Comparison of ENCODE assay signal across 13 mouse cellular contexts in the genomic region with DNA sequence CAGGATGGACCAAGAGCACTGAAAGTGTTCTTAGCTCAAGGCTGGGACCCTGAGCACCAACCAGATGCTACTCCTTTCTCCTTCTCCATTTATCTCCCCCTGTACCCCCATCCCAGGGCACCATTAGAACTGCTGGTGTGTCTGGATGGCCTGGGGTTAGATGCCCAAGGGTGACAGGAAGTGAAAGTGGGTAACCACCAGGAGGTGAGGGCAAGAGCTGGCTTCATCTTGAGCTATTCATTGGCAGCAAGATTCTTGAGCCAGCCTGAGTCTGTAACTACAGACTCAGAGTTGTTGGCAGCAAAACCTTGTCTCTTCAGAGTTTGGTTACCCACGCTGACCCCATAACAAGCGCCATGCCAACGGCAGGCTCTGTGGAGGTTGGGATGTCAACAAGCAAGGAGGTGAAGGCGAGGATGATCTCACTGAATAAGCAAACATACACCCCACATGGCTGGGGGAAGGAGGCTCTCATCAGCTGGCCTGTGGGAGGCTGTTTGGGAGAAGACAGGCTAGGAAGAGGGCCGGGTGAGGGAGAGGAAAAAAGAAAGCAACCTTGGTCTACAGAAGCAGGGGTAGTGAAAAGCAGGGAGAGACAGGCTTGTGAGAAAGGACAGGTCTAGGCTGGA. TPM values are rescaled to one million over a fixed set of nuclear protein-coding genes. Genes with fewer than 3 reads are reported as not detected.
A peak's percentile ranks its signal among the peaks of the same experiment; 100 is the strongest.
DNase-seq lines count a peak whose midpoint lies in the region; ATAC-seq and TF ChIP-seq lines count a peak whose summit lies in the region.
"Had no signal": no experiment of that assay in that cellular context is flagged by ENCODE, and none has a peak within 500 bp of the region (broad histone marks: within the 10 kb centered on the region; RNA-seq: fewer than 3 reads in every experiment).

No protein-coding gene starts in this region.

- H3K27me3 ChIP-seq in kidney, adult 2 months (replicated peaks; ENCODE audit: control insufficient read depth, insufficient read depth, low read length): no peaks in the 10 kb centered on the region
- no peaks in the 10 kb centered on the region for H3K27me3 ChIP-seq in midbrain, embryonic 14.5 days (ENCODE audit: control insufficient read depth, insufficient read depth, low read length)
- H3K27me3 ChIP-seq: forebrain, embryonic 13.5 days; hindbrain, embryonic 13.5 days; kidney, embryonic 15.5 days; neural tube, embryonic 15.5 days had no signal

- TF ChIP-seq CTCF in bone marrow, adult 2 months (IDR thresholded peaks at IDR 0.05; ENCODE audit: control insufficient read depth, insufficient read depth, low read length): no peak
- TF ChIP-seq CTCF in kidney, adult 2 months (conservative IDR thresholded peaks at IDR 0.05; ENCODE audit: insufficient read depth, insufficient read length, low read depth, low read length): no peak

- H3K27ac ChIP-seq in bone marrow, adult 2 months (ENCODE audit: control insufficient read depth, insufficient read depth, low read depth, low read length, poor library complexity): peak overlapping the region; percentile 19; the same call in 1 of the 2 replicates
- H3K27ac ChIP-seq in kidney, adult 2 months (ENCODE audit: insufficient read depth, low read depth, low read length): no peak overlapping the region
- no peak overlapping the region for H3K27ac ChIP-seq in midbrain, embryonic 14.5 days (replicated peaks; ENCODE audit: low read depth, low read length)
- H3K27ac ChIP-seq: forebrain, embryonic 13.5 days; hindbrain, embryonic 13.5 days; kidney, embryonic 15.5 days; neural tube, embryonic 15.5 days had no signal

- no peaks in the 10 kb centered on the region for H3K9me3 ChIP-seq in midbrain, embryonic 14.5 days (ENCODE audit: control insufficient read depth, low read length)
- H3K9me3 ChIP-seq: hindbrain, embryonic 13.5 days; kidney, embryonic 15.5 days; neural tube, embryonic 15.5 days had no signal

- no peak for TF ChIP-seq POLR2A in bone marrow, adult 2 months (IDR thresholded peaks at IDR 0.05; ENCODE audit: borderline replicate concordance, control insufficient read depth, low read depth, low read length)
- no peak for TF ChIP-seq POLR2A in kidney, adult 2 months (IDR thresholded peaks at IDR 0.05; ENCODE audit: low read depth, low read length)

- no peak overlapping the region for H3K9ac ChIP-seq in midbrain, embryonic 14.5 days (replicated peaks; ENCODE audit: low read length)
- H3K9ac ChIP-seq: forebrain, embryonic 13.5 days; hindbrain, embryonic 13.5 days; kidney, embryonic 15.5 days; neural tube, embryonic 15.5 days had no signal

- H3K36me3 ChIP-seq in kidney, adult 2 months (ENCODE audit: control insufficient read depth, insufficient read depth, low read length): no peaks in the 10 kb centered on the region
- no peaks in the 10 kb centered on the region for H3K36me3 ChIP-seq in midbrain, embryonic 14.5 days (ENCODE audit: control insufficient read depth, insufficient read depth, low read length)
- H3K36me3 ChIP-seq: G1E; hindbrain, embryonic 13.5 days; kidney, embryonic 15.5 days; neural tube, embryonic 15.5 days had no signal

- 28% methylated on average over 5 of the region's 5 CpGs for WGBS in bone marrow, adult 2 months
- WGBS in kidney, adult 2 months: 61% methylated on average over 5 of the region's 5 CpGs
- WGBS in midbrain, embryonic 14.5 days: 80% methylated on average over 5 of the region's 5 CpGs

- intact Hi-C loops in left cerebral cortex, postnatal 14 days (cut with DNase I): no loop called here
- intact Hi-C loops in left cerebral cortex, postnatal 4 days (cut with DNase I): no loop called here

- no peak overlapping the region for H3K4me3 ChIP-seq in bone marrow, adult 2 months (replicated peaks; ENCODE audit: control insufficient read depth, low read depth, low read length)
- H3K4me3 ChIP-seq in kidney, adult 2 months (ENCODE audit: insufficient read depth, low read depth, low read length): no peak overlapping the region
- H3K4me3 ChIP-seq in midbrain, embryonic 14.5 days (replicated peaks; ENCODE audit: low read depth, low read length): no peak overlapping the region
- H3K4me3 ChIP-seq: forebrain, embryonic 13.5 days; hindbrain, embryonic 13.5 days; kidney, embryonic 15.5 days; neural tube, embryonic 15.5 days had no signal

- peak; percentile 11 to 32 for DNase-seq in left cerebral cortex, postnatal 14 days (ENCODE audit: low spot score in 2 of 2)
- no peak for DNase-seq in left cerebral cortex, postnatal 4 days
- DNase-seq in 3T3-L1 (ENCODE audit: low read depth, low spot score): peak; percentile 37
- no peak for DNase-seq in kidney, adult 2 months
- no peak for DNase-seq in midbrain, embryonic 14.5 days
- DNase-seq in heart, adult 9 months (ENCODE audit: low spot score in 2 of 2): no peak

- peak; percentile 67 for ATAC-seq in megakaryocyte, adult 5-6 weeks (ENCODE audit: poor library complexity, severe bottlenecking)
- no peak for ATAC-seq in midbrain, embryonic 14.5 days (ENCODE audit: low FRiP score, low TSS enrichment)
- ATAC-seq: forebrain, embryonic 13.5 days had no signal

- H3K4me1 ChIP-seq in bone marrow, adult 2 months (ENCODE audit: control insufficient read depth, insufficient read depth, low read length): peaks cover 11% of the 10 kb centered on the region
- no peaks in the 10 kb centered on the region for H3K4me1 ChIP-seq in kidney, adult 2 months (ENCODE audit: control insufficient read depth, insufficient read depth, low read length)
- H3K4me1 ChIP-seq in midbrain, embryonic 14.5 days (ENCODE audit: control insufficient read depth, insufficient read depth, low read length): no peaks in the 10 kb centered on the region
- H3K4me1 ChIP-seq: forebrain, embryonic 13.5 days; hindbrain, embryonic 13.5 days; neural tube, embryonic 15.5 days had no signal

- no peak overlapping the region for H3K4me2 ChIP-seq in midbrain, embryonic 14.5 days (ENCODE audit: low read length)
- H3K4me2 ChIP-seq: forebrain, embryonic 13.5 days; hindbrain, embryonic 13.5 days; kidney, embryonic 15.5 days; neural tube, embryonic 15.5 days had no signal

RNA-seq across cellular contexts. Expression of gene Slc20a1, which starts 12.2 kb away (rescaled TPM):
- total RNA-seq in left cerebral cortex, postnatal 14 days (2021): 100 to 1,000 TPM; 127 to 130 TPM
- 100 to 1,000 TPM; 109 to 111 TPM for total RNA-seq in left cerebral cortex, postnatal 4 days (2021)
- 84.8 and 139 TPM in 2 replicates for polyA plus RNA-seq in bone marrow, adult 2 months (2011; ENCODE audit: insufficient read depth, insufficient read length, low replicate concordance, missing spikeins)
- 18.7 and 22.8 TPM in 2 replicates for total RNA-seq in megakaryocyte, adult 5-6 weeks (2015)
- total RNA-seq in megakaryocyte, adult 5-6 weeks (2017): 52.4 and 70.8 TPM in 2 replicates
- polyA plus RNA-seq in kidney, adult 2 months (2012; rRNA removed): 14.0 and 14.7 TPM in 2 replicates
- polyA plus RNA-seq in midbrain, embryonic 14.5 days (2014; fragmentation: Nextera tagmentation; extraction: Ambion mirVana): 42.0 and 59.0 TPM in 2 replicates

RNA-seq across cellular contexts. Expression of gene Chchd5, which starts 56.9 kb away (rescaled TPM):
- total RNA-seq in left cerebral cortex, postnatal 14 days (2021): 10 to 100 TPM; 10.4 to 10.5 TPM
- total RNA-seq in left cerebral cortex, postnatal 4 days (2021): 10 to 100 TPM; 10.2 to 12.0 TPM
- polyA plus RNA-seq in bone marrow, adult 2 months (2011; ENCODE audit: insufficient read depth, insufficient read length, low replicate concordance, missing spikeins): 11.7 and 19.9 TPM in 2 replicates
- total RNA-seq in megakaryocyte, adult 5-6 weeks (2015): 11.9 and 13.0 TPM in 2 replicates
- total RNA-seq in megakaryocyte, adult 5-6 weeks (2017): 9.4 and 11.9 TPM in 2 replicates
- polyA plus RNA-seq in kidney, adult 2 months (2012; rRNA removed): 43.1 and 46.8 TPM in 2 replicates
- polyA plus RNA-seq in midbrain, embryonic 14.5 days (2014; fragmentation: Nextera tagmentation; extraction: Ambion mirVana): 24.4 and 25.0 TPM in 2 replicates

Comparison
In these comparisons a context has a peak if more than half of its experiments do, and no peak if none do; other contexts are left out.
1. DNase-seq: peak in left cerebral cortex, postnatal 14 days (2 of 2) and 3T3-L1 (single experiment); none in left cerebral cortex, postnatal 4 days (single experiment), kidney, adult 2 months (single experiment), midbrain, embryonic 14.5 days (single experiment) and heart, adult 9 months (0 of 2).